ENCODE assay signal across 8 mouse cellular contexts in the genomic region with DNA sequence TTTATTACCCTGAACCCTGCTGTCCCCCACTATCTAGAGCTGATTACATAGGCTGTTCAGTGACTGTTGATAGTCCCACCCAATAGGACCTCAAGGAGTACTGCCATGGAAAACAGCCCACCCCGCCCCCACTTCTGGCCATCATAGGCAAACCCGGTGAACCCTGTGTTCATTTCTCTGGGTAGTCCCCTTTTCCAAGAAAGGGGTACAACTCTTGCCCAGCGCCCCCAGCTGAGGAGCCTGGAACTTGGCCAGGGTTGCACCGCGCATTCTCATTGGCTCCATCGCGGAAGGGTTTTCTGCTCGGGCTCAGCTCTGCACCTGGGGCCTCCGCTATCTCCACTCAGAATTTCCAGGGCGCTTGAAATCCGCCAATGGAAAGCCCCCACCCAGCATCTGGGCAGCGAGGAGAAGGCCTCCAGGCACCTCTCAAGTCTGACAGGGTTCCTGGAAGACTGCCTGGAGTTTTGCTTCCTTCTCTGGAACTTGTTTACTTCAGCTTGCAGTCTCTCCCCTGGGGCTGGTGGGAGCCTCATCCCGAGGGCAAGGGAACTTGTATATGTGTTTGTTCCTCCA. TPM values are rescaled to one million over a fixed set of nuclear protein-coding genes. Genes with fewer than 3 reads are reported as not detected.
DNase-seq lines count a peak whose midpoint lies in the region; ATAC-seq and TF ChIP-seq lines count a peak whose summit lies in the region.

No protein-coding gene starts in this region.

- H3K27ac ChIP-seq in embryonic fibroblast, embryonic 13.5 days (ENCODE audit: insufficient read depth, low read length) = peak overlapping the region; percentile 97
- H3K27ac ChIP-seq in hindbrain, embryonic 14.5 days = peak overlapping the region; percentile 22; the same call in 1 of the 2 replicates
- H3K27ac ChIP-seq in liver, postnatal 0 days (ENCODE audit: low read depth) = peak overlapping the region; percentile 62

- H3K9me3 ChIP-seq in hindbrain, embryonic 14.5 days (ENCODE audit: control insufficient read depth, low read length) = no peaks in the 10 kb centered on the region
- H3K9me3 ChIP-seq in liver, postnatal 0 days (ENCODE audit: low read length) = no peaks in the 10 kb centered on the region

- WGBS in hindbrain, embryonic 14.5 days = 47% methylated on average over 13 of the region's 13 CpGs
- 64% methylated on average over 13 of the region's 13 CpGs for WGBS in liver, postnatal 0 days (ENCODE audit: insufficient replicate concordance)

- H3K4me3 ChIP-seq in embryonic fibroblast, embryonic 13.5 days (ENCODE audit: insufficient read depth, low read length) = no peak overlapping the region
- H3K4me3 ChIP-seq in hindbrain, embryonic 14.5 days (replicated peaks; ENCODE audit: low read length) = no peak overlapping the region
- no peak overlapping the region for H3K4me3 ChIP-seq in liver, postnatal 0 days (ENCODE audit: low read depth, low read length)

- DNase-seq in kidney, adult 11 months = peak; percentile 21
- DNase-seq in kidney, adult 8-10 months = no peak
- DNase-seq in hindbrain, embryonic 14.5 days (ENCODE audit: low spot score) = no peak
- DNase-seq in liver, postnatal 0 days = no peak
- DNase-seq in urinary bladder, postnatal 25 days (ENCODE audit: low spot score) = no peak
- DNase-seq in embryo, embryonic 10.5 days (ENCODE audit: low spot score) = no peak
- DNase-seq in embryo, embryonic 9.5 days (ENCODE audit: extremely low spot score) = no peak

- no peak for ATAC-seq in hindbrain, embryonic 14.5 days (ENCODE audit: low FRiP score)
- ATAC-seq in liver, postnatal 0 days = no peak

- no peak for TF ChIP-seq POLR2A in embryonic fibroblast, embryonic 13.5 days (IDR thresholded peaks at IDR 0.05; ENCODE audit: low read depth, low read length)

- H3K27me3 ChIP-seq in hindbrain, embryonic 14.5 days (ENCODE audit: control insufficient read depth, insufficient read depth, low read length) = no peaks in the 10 kb centered on the region
- no peaks in the 10 kb centered on the region for H3K27me3 ChIP-seq in liver, postnatal 0 days (ENCODE audit: insufficient read depth, low read length)

- no peak for TF ChIP-seq EP300 in liver, postnatal 0 days (IDR thresholded peaks at IDR 0.05; ENCODE audit: low read depth)

- peaks cover 11% of the 10 kb centered on the region for H3K4me1 ChIP-seq in embryonic fibroblast, embryonic 13.5 days (ENCODE audit: control insufficient read depth, insufficient read depth, low read length)
- H3K4me1 ChIP-seq in hindbrain, embryonic 14.5 days (replicated peaks; ENCODE audit: control insufficient read depth, insufficient read depth, low read length) = peaks cover 10% of the 10 kb centered on the region
- H3K4me1 ChIP-seq in liver, postnatal 0 days (ENCODE audit: insufficient read depth) = peaks cover 23% of the 10 kb centered on the region

- H3K9ac ChIP-seq in hindbrain, embryonic 14.5 days = no peak overlapping the region
- no peak overlapping the region for H3K9ac ChIP-seq in liver, postnatal 0 days (replicated peaks)

- H3K4me2 ChIP-seq in hindbrain, embryonic 14.5 days (replicated peaks) = 0 out of 2 replicates have a peak overlapping the region, but pooled peaks have one; percentile 7
- H3K4me2 ChIP-seq in liver, postnatal 0 days (ENCODE audit: low read depth, low read length) = no peak overlapping the region

- TF ChIP-seq CTCF in embryonic fibroblast, embryonic 13.5 days (IDR thresholded peaks at IDR 0.05; ENCODE audit: borderline replicate concordance, insufficient read depth, low read length) = no peak
- no peak for TF ChIP-seq CTCF in liver, postnatal 0 days (IDR thresholded peaks at IDR 0.05; ENCODE audit: low read depth)

- no peaks in the 10 kb centered on the region for H3K36me3 ChIP-seq in hindbrain, embryonic 14.5 days (replicated peaks; ENCODE audit: control insufficient read depth, insufficient read depth)
- no peaks in the 10 kb centered on the region for H3K36me3 ChIP-seq in liver, postnatal 0 days (replicated peaks; ENCODE audit: insufficient read depth, low read length)

RNA-seq across cellular contexts. Expression of gene Tex44, which starts 21.6 kb away (rescaled TPM):
- polyA plus RNA-seq in embryonic fibroblast, embryonic 13.5 days (2011; ENCODE audit: insufficient read length, low read depth, missing spikeins) = not detected in 2 replicates
- polyA plus RNA-seq in hindbrain, embryonic 14.5 days (2014; fragmentation: Nextera tagmentation; extraction: Ambion mirVana) = not detected in 2 replicates
- not detected in 2 replicates for polyA plus RNA-seq in liver, postnatal 0 days (2015; fragmentation: Nextera tagmentation; extraction: Ambion mirVana)

RNA-seq across cellular contexts. Expression of gene Nmur1, which starts 21.7 kb away (rescaled TPM):
- polyA plus RNA-seq in embryonic fibroblast, embryonic 13.5 days (2011; ENCODE audit: insufficient read length, low read depth, missing spikeins) = not detected in 2 replicates
- not detected in 2 replicates for polyA plus RNA-seq in hindbrain, embryonic 14.5 days (2014; fragmentation: Nextera tagmentation; extraction: Ambion mirVana)
- not detected in 2 replicates for polyA plus RNA-seq in liver, postnatal 0 days (2015; fragmentation: Nextera tagmentation; extraction: Ambion mirVana)

Comparison
In these comparisons a context has a peak if more than half of its experiments do, and no peak if none do; other contexts are left out.
1. H3K27ac ChIP-seq: peak in every context shown above with its lines; median percentile 97 in embryonic fibroblast, embryonic 13.5 days; 62 in liver, postnatal 0 days; 22 in hindbrain, embryonic 14.5 days.